Mouse (Mus musculus) kidney, postnatal 0 days (tissue): Measurements from ENCODE around the gene Flt3. TPM values are rescaled to one million over a fixed set of nuclear protein-coding genes. Genes with fewer than 3 reads are reported as not detected.

Source experiments
- ATAC-seq: fragments of 200-750 bp; cut with Nextera tagmentation; replicated peaks from 2 replicates; pipeline ENCODE4 v1.8.0; 2017; ENCODE audit warnings: low read depth, moderate number of reproducible peaks, moderate TSS enrichment, moderate library complexity; ENCODE audit not compliant: low FRiP score
- DNase-seq: peaks from one replicate; pipeline ENCODE4 v3.0.0-alpha.2; 2016; ENCODE audit warnings: low spot score
- H3K27ac ChIP-seq: fragments of 300-500 bp; sonication (generic); 2 replicates; pipeline ENCODE4 v1.5.1; 2014; ENCODE audit warnings: mild to moderate bottlenecking
- H3K27me3 ChIP-seq: fragments of 300-500 bp; sonication (generic); 2 replicates; pipeline ENCODE4 v1.6.1; 2014; ENCODE audit warnings: low read length, mixed read lengths; ENCODE audit not compliant: insufficient read depth
- H3K36me3 ChIP-seq: fragments of 300-500 bp; sonication (generic); 2 replicates; pipeline ENCODE4 v1.6.1; 2014; ENCODE audit warnings: low read length, mixed read lengths; ENCODE audit not compliant: insufficient read depth
- H3K4me1 ChIP-seq: fragments of 300-500 bp; sonication (generic); replicated peaks from 2 replicates; pipeline ENCODE4 v1.6.1; 2014; ENCODE audit warnings: antibody characterized with exemption, low read length, mixed read lengths; ENCODE audit not compliant: insufficient read depth
- H3K4me2 ChIP-seq: fragments of 300-500 bp; sonication (generic); 2 replicates; pipeline ENCODE4 v1.6.1; 2014; ENCODE audit warnings: mild to moderate bottlenecking, low read length, moderate library complexity, mixed read lengths
- H3K4me3 ChIP-seq: fragments of 300-500 bp; sonication (generic); replicated peaks from 2 replicates; pipeline ENCODE4 v1.5.1; 2014; ENCODE audit warnings: low read depth, low read length
- H3K9ac ChIP-seq: fragments of 300-500 bp; sonication (generic); 2 replicates; pipeline ENCODE4 v1.6.1; 2014; ENCODE audit warnings: low read depth, low read length
- H3K9me3 ChIP-seq: fragments of 300-500 bp; sonication (generic); replicated peaks from 2 replicates; pipeline ENCODE4 v1.6.1; 2016; ENCODE audit warnings: low read length, inconsistent platforms, mixed read lengths
- CTCF ChIP-seq: IDR thresholded peaks from 2 replicates; pipeline ENCODE4 v1.5.1; 2016; ENCODE audit warnings: antibody characterized with exemption, low read depth, mild to moderate bottlenecking, moderate library complexity
- WGBS: fragments of 180-500 bp; shearing (Covaris S2); extraction: QIAGEN DNeasy Blood & Tissue Kit; methylation state at CpG from one replicate; pipeline ENCODE4 v1.1.7; 2014; 5-methylcytosine and 5-hydroxymethylcytosine counted together
- polyA plus RNA-seq: library from polyadenylated mRNA; unstranded; fragments of >200 nt; fragmentation: Nextera tagmentation; extraction: Ambion mirVana; gene quantifications from 2 replicates; pipeline ENCODE4 v1.2.1, GENCODE M21; 2015

The Flt3 gene
- polyA plus RNA-seq, 1 experiment from 2014 or later = 0.08 TPM

- no peak for TF ChIP-seq CTCF
- no peak overlapping the region for H3K27ac ChIP-seq
- ATAC-seq (no peak), DNase-seq (no peak)
- no peaks in the 10 kb centered on the region for H3K9me3 ChIP-seq
- WGBS = under 1% methylated on average over 39 of the region's 39 CpGs
- H3K27me3 ChIP-seq = peaks cover 85% of the 10 kb centered on the region
- no peaks in the 10 kb centered on the region for H3K4me1 ChIP-seq
- no peak overlapping the region for H3K9ac ChIP-seq
- H3K4me2 ChIP-seq = no peak overlapping the region
- 0 out of 2 replicates have a peak overlapping the region, but pooled peaks have one; percentile 1 for H3K4me3 ChIP-seq
- no peaks in the 10 kb centered on the region for H3K36me3 ChIP-seq
Measured at GRCm38 (mm10) chr5:147314646-147315431, 85.5 kb downstream of the Flt3 start.

- Histone ChIP-seq H3K9ac (no peak overlapping the region), H3K9me3 (no peaks in the 10 kb centered on the region), H3K4me3 (no peak overlapping the region), H3K27me3 (peaks cover 97% of the 10 kb centered on the region), H3K27ac (no peak overlapping the region), H3K36me3 (no peaks in the 10 kb centered on the region), H3K4me2 (no peak overlapping the region), H3K4me1 (no peaks in the 10 kb centered on the region)
- WGBS = 2% methylated on average over 27 of the region's 27 CpGs
- DNase-seq = no peak
- no peak for ATAC-seq
- TF ChIP-seq CTCF = no peak
Measured at GRCm38 (mm10) chr5:147312830-147313685, 87.2 kb downstream of the Flt3 start.

GRCm38 (mm10) chr5:147309786-147310185 lies 90.5 kb downstream of the Flt3 start:
- H3K4me1 ChIP-seq = peaks cover 9% of the 10 kb centered on the region
- ATAC-seq (no peak), DNase-seq (no peak)
- H3K27me3 ChIP-seq = peaks cover 96% of the 10 kb centered on the region
- no peak overlapping the region for H3K9ac ChIP-seq
- no peak overlapping the region for H3K27ac ChIP-seq
- H3K36me3 ChIP-seq = no peaks in the 10 kb centered on the region
- H3K4me2 ChIP-seq = no peak overlapping the region
- 6% methylated on average over 2 of the region's 2 CpGs for WGBS
- H3K4me3 ChIP-seq = no peak overlapping the region
- no peaks in the 10 kb centered on the region for H3K9me3 ChIP-seq
- no peak for TF ChIP-seq CTCF

- peaks cover 97% of the 10 kb centered on the region for H3K27me3 ChIP-seq
- H3K27ac ChIP-seq = no peak overlapping the region
- no peak for TF ChIP-seq CTCF
- H3K9ac ChIP-seq = no peak overlapping the region
- H3K4me1 ChIP-seq = peaks cover 9% of the 10 kb centered on the region
- H3K4me3 ChIP-seq = no peak overlapping the region
- ATAC-seq = no peak
- WGBS = 8% methylated on average over 9 of the region's 9 CpGs
- no peaks in the 10 kb centered on the region for H3K9me3 ChIP-seq
- no peak for DNase-seq
- no peaks in the 10 kb centered on the region for H3K36me3 ChIP-seq
- H3K4me2 ChIP-seq = no peak overlapping the region
Measured at GRCm38 (mm10) chr5:147308451-147308850, 91.8 kb downstream of the Flt3 start.

- Histone ChIP-seq H3K9me3 (no peaks in the 10 kb centered on the region), H3K4me2 (no peak overlapping the region), H3K36me3 (no peaks in the 10 kb centered on the region), H3K9ac (no peak overlapping the region), H3K27me3 (peaks cover 97% of the 10 kb centered on the region), H3K4me3 (no peak overlapping the region), H3K27ac (no peak overlapping the region), H3K4me1 (peaks cover 9% of the 10 kb centered on the region)
- TF ChIP-seq CTCF = no peak
- DNase-seq = no peak
- 2% methylated on average over 12 of the region's 12 CpGs for WGBS
- no peak for ATAC-seq
Measured at GRCm38 (mm10) chr5:147307398-147307785, 92.9 kb downstream of the Flt3 start.

GRCm38 (mm10) chr5:147306638-147307397 lies 93.5 kb downstream of the Flt3 start, which contains the start of gene Cdx2:
TSS of gene Cdx2 (minus strand) at chr5:147307270.
- Histone ChIP-seq H3K9me3 (no peaks in the 10 kb centered on the region), H3K9ac (no peak within 1 kb of the TSS), H3K36me3 (no peaks in the 10 kb centered on the region), H3K4me1 (peaks cover 9% of the 10 kb centered on the region), H3K4me3 (peak within 1 kb of the TSS; percentile 17; the same call in 1 of the 2 replicates), H3K4me2 (peak within 1 kb of the TSS; percentile 30; the same call in 1 of the 2 replicates), H3K27ac (no peak within 1 kb of the TSS), H3K27me3 (peaks cover 97% of the 10 kb centered on the region)
- no peak for TF ChIP-seq CTCF
- under 1% methylated on average over 55 of the region's 63 CpGs for WGBS
- ATAC-seq = no peak
- DNase-seq = no peak
